Mouse (Mus musculus) kidney, adult 18-20 months (tissue): ENCODE results near the gene Tbc1d2b.

Experiments
- DNase-seq: peaks from one replicate; pipeline ENCODE4 v3.0.0; 2021

The Tbc1d2b gene

DNA sequence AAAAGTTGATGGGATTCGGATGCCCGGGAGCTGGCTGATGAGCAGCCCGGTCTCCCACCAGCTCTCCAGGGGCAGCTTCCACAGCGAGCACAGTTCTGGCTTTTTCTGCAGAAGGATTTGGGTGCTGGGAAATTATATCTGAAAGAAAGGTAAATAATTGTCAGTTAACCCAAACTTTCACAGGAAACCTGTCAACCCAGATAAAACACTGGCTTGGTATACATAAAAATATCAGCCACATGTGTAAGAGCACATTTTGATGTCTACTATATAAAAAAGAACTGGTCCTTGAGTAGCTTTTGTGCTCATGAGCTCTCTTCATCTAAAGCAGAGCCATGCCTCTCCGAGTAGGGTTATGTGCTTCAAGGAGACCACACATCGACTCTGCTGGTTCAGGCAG is 29.6 kb downstream of the Tbc1d2b start:
- DNase-seq: no peak

DNA sequence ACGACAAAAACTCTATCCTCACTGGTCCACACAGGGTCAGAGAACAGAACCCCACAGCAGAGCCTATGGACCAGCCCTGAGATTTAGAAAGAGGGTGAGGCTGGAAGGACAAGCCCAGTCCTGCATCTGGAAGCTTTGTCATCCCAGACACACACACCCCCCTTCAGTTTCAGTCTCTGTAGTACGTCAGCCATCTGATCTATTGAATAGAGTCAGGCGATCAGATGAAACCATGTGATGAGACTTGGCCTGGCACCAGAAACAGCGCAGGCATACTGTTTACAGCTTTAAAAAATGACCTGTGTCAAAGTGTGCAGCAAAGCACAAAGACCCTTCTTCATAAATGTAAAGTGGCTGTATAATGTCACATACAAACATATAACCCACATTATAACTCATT is 30.0 kb downstream of the Tbc1d2b start:
- DNase-seq: no peak

DNA sequence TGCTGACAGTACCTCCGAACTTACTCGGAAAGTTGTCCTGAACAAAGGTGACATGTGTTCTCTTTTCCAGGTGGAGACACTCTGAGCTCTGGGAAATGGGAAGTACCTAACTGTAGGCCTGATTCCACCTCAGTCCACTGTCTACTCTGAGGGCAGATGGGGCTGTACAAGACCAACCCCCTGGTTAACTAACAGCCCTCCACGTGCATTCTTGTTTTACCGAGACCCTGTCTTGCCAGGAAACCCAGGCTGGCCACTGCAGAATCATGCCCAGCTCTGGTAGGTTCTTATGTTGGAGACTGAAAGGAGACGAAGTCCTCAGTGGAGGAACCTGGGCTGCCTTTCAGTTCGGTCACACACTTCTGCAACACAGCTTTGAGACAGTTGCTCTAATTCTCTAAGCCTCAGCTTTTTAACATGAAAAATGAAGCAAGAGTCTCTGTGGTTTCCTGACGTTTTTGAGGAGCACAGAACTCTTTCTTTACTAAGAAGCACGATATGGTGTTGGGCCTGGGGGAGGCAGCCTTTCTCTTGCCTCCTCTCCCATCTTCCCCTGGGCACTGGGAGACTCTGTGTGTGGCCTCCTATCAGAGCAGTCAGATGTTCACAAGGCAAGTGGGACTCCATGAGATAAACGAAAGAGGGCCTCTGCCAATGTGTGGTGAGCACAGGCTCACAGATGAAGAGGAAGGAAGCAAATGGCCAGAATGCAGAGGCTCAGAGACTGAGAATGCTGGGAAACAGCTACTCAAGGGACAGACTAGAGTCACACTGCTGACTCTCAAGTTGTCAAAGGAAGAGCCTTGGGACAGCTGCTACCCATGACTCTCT is 33.2 kb downstream of the Tbc1d2b start:
- no peak for DNase-seq

GRCm38 (mm10) chr9:90236817-90237216 is 33.8 kb downstream of the Tbc1d2b start:
- no peak for DNase-seq

DNA sequence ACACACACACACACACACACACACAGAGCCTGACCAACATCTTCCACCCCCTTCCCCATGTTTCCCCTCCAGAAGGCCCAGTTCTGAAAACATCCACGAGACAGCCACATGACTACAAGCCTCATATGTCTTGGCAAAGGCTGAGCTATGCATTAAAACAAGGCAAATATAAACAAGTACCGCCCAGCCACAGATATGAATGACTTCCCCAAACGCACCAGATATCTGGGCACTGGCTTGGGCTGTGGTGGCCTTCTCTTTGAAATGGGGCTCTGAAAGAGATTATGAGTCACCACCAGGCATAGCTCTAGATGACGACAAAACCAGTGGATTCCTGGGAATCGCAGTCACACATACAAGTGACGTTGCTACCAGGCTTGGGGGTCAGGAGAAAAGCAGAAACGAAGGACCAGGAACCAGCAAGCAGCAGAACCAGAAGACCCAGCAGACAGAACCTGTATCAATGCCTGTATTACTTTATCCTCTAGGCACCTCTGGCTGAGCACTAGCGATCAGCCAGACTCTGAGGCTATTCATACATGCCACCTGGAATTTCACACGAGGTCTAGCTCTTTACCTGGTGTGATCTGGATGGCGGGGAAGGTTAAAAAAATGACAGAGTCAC is 35.2 kb downstream of the Tbc1d2b start:
- no peak for DNase-seq

- DNase-seq: no peak
Observed at GRCm38 (mm10) chr9:90234786-90235185, 35.8 kb downstream of the Tbc1d2b start.

GRCm38 (mm10) chr9:90233906-90234419 is 36.6 kb downstream of the Tbc1d2b start:
- no peak for DNase-seq

DNA sequence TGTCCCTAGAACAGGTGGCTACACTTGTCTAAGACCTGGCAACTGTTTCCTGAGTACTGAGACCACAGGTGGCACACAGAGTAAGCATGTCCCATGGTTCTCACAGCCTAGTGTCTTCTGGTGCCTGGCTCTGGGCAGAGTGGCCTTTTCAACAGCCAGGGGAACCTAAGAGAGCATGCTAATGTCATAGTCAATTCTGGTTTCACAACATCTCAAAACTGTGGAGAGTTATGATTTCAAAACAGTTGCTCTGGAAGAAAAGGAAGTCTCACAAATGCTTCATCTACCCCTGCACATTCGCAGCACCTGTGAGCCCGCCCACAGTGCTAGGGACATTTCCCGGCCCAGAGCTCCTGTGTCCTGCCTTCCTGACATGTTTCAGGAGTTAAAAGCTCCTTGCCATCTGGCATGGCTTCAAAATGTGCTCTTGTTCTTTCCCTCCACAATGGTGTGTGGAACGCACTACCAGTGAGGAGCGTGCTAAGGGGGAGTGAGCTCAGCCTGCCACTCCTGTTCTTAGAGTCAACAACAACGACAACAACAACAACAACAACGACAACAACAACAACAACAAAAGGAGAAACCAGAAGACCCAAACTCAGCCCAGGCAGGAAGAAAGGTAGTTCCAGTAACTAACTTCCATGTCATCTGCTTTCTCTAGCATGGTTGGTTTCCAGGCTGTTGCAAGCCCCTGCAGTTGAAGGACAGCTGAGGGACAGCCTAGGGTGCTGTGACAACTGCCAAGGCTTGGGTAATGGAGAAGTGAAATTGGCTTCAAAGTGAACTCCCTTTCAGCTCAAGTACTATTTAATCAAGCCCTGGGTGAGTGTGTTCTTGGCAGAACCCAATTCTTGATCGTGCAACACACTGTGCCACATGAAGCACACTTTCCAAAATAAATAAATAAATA is 37.6 kb downstream of the Tbc1d2b start:
- no peak for DNase-seq

DNA sequence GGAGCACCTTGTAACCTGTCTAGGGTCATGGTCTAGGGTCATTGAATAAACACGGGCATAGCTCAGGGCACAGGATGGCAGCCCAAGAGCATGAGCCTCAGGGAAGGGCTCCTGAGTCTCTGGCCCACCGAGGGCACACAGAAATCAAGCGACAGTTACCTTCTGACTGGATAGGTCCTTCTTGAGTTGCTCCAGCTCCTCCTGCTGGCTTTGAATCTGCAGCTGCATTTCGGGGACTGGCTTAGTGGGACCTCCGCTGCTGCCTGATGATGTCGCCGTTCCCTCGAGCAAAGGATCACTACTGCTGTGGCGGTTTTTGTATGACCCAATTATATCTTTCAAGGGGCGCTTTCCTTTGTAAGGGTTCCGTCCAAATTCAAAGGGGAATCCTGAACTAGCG is 43.4 kb downstream of the Tbc1d2b start:
- peak; percentile 27 for DNase-seq

GRCm38 (mm10) chr9:90226742-90227096 is 43.9 kb downstream of the Tbc1d2b start:
- peak; percentile 35 for DNase-seq

- no peak for DNase-seq
Observed at GRCm38 (mm10) chr9:90226081-90226741, 44.4 kb downstream of the Tbc1d2b start.

- no peak for DNase-seq
Observed at GRCm38 (mm10) chr9:90222275-90222674, 48.3 kb downstream of the Tbc1d2b start.

DNA sequence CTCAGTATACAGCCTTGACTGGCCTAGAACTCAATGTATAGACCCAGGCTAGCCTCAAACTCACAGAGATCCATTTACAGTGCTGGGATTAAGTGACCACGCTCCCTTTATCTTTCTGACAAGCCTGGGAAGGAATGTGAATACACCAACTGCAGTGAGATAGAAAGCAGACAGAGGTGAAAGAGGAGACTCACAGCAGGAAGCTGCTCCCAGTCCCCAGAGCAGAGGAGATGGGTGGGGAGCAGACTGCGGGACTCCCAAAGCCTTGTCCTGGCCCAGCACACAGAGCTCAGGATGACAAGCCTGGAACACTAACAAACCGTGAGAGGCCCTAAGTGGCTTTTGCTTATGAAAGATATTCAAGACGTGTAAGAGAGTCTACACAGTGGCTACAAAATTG is 53.1 kb downstream of the Tbc1d2b start:
- no peak for DNase-seq

- DNase-seq: no peak
Observed at GRCm38 (mm10) chr9:90216259-90217001, 54.2 kb downstream of the Tbc1d2b start.

DNA sequence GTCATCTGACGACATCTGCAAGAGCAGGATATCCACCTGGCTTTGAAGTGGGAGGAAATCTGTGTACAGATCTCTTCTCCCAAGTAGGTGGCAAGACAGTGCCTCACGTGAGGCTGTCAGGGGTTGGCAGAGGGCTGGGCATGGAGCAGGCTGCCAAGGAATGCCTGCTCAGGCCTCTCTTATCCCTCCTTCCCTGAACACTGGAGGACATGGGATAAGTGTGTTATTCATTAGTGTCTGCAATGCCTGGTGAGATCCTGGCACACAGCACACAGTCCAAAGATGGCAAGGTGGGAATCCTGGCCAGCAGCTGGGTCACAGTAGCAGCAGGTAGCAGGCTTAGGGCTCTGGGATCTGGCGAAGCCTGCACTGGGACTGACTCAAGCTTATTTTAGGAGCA is 57.5 kb downstream of the Tbc1d2b start:
- no peak for DNase-seq

DNA sequence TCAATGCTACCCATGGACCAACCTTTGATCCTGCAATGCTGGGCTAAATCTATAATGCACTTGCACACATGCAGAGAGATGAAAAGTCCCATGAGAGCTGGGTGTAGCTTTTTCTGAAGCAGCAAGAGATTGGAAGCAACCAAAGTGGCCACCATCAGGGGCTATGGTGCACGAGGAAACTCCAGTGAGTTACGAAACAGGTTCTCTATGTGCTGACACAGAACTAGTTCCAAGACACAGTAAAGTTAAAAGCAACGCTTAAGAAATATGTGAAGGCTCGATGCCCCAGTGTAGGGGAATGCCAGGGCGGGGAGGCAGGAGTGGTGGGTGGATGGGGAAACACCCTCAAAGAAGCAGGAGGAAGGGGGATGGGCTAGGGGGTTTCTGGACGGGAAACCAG is 61.9 kb downstream of the Tbc1d2b start:
- DNase-seq: no peak

- DNase-seq: no peak
Observed at GRCm38 (mm10) chr9:90207808-90208207, 62.8 kb downstream of the Tbc1d2b start.

DNA sequence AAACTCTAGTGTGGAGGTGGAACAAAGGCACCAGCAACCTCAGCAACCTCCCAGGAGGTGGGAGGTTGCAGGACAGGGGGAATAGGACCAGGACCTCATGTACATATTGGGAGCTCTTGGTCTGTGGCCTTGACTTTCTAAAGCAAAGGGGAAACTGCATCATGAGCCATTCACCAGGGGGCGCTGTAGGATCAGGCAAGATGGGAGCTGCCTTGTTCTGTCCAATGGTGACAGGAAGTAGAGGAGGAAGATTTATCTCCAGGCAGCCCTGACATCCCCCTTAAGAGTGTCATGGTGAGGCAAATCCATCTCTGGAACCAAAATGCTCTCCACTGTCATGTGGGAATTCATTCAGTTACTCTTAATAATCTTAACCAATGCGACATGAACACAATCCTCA is 64.1 kb downstream of the Tbc1d2b start:
- peak; percentile 84 for DNase-seq

DNA sequence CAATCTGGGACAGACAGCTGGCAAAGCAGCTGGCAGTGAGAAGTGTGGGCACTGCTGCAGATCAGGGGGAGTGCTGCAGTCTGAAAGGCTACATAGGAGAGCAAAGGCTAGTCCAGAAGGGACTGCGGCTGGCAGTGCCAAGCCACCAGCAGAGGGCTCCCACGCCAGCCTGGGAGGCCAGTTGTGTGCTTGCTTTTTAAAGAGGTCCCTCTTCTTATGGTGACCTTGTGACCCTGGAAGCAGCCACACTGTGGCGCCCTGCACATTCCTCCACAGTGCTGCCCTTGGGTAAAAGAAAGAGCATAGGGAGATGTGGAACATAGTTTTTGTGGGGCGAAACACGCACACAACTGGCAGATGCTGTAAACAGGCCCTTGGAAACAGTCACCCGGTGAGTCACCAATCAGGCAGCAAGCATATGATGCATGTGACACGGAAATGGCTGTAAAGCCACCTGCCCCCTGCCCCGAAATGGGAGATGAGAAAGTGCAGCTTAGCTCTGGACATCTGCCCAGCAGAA is 66.1 kb downstream of the Tbc1d2b start:
- DNase-seq: no peak

GRCm38 (mm10) chr9:90203233-90203632 is 67.4 kb downstream of the Tbc1d2b start:
- no peak for DNase-seq

DNA sequence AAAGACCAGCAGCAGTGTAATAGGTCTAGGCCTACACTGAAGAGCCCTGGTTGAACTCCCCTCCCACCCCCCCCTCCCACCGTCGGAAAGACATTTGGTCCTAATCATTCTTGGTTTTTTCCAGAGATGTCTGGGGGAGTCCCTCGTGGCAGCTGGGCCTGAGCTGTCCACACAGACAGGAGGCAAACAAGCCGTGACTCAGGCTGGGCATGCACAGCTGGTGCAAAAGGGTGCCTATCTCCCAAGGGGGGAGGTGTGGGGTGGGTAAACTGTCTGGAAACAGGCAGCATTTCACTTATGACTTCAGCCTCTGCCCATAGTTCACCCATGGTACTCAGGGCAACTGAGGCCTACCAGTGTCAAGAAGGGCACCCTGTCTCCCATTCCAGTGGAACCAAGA is 69.1 kb downstream of the Tbc1d2b start:
- no peak for DNase-seq

DNA sequence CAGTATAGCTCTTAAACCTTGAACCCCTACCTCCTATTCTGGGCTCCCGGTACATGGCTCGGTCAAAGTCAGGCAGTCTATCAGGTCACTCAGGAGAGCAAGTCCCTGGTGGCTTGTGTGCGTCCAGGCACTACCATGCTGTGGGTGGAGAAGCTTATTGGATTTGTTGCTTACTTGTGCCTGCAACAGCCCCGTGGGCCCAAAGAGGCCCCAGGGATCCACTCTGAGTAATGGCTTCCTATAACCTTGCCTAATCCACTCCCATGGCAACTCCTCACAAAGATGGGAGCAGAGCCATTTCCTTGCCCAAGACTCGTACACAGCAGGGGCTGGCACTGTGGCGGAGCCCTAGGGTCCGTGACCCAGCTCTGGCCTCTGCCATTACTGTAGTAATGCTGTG is 69.5 kb downstream of the Tbc1d2b start:
- DNase-seq: no peak
